In the genomic region with DNA sequence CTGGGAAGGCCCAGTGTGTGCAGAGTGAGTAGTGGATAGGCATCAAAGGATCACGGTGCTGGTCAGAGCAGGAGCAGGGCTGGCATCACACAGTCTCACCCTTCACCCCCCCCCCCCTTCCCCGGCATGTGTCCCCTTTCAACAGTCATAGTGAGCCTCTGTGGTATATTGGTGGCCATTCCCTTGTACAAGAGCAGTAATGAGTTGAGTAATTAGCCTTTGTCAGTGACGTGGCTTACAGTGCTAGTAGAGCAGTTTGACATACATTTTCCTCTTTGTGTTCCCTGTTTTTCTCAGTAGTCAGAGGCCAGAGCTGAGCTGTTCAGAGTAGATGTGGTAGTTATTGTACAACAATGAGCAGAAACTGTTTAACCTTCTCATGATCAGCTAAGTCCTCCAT, we compare ENCODE assay signal across 27 mouse cellular contexts.
"Had no signal": no experiment of that assay in that cellular context is flagged by ENCODE, and none has a peak within 500 bp of the region (broad histone marks: within the 10 kb centered on the region; RNA-seq: fewer than 3 reads in every experiment).

No protein-coding gene starts in this region.

- ATAC-seq: hindbrain, postnatal 0 days; inflammation-experienced regulatory T-cells, adult 6 months; intestine, embryonic 15.5 days; intestine, postnatal 0 days; liver, embryonic 12.5 days had no signal

- H3K4me2 ChIP-seq: heart, embryonic 12.5 days; hindbrain, embryonic 12.5 days; hindbrain, embryonic 14.5 days; intestine, embryonic 15.5 days; limb, embryonic 12.5 days; liver, embryonic 12.5 days had no signal

- H3K27ac ChIP-seq: gastrocnemius, adult 2 months; heart, embryonic 10.5 days; hindbrain, embryonic 10.5 days; hindbrain, embryonic 12.5 days; hindbrain, embryonic 14.5 days; hindbrain, postnatal 0 days; intestine, embryonic 15.5 days; layer of hippocampus, adult 2 months; left cerebral cortex, adult 2 months; limb, embryonic 10.5 days; limb, embryonic 12.5 days; liver, embryonic 12.5 days; liver, embryonic 14.5 days had no signal

- H3K9me3 ChIP-seq: heart, embryonic 10.5 days; heart, embryonic 12.5 days; hindbrain, embryonic 10.5 days; hindbrain, embryonic 12.5 days; intestine, embryonic 15.5 days; limb, embryonic 10.5 days; limb, embryonic 12.5 days; liver, embryonic 12.5 days had no signal

- H3K4me3 ChIP-seq: gastrocnemius, adult 2 months; heart, embryonic 10.5 days; heart, embryonic 12.5 days; hindbrain, embryonic 10.5 days; hindbrain, embryonic 12.5 days; intestine, embryonic 15.5 days; layer of hippocampus, adult 2 months; left cerebral cortex, adult 2 months; limb, embryonic 10.5 days; limb, embryonic 12.5 days; liver, embryonic 12.5 days had no signal

- H3K36me3 ChIP-seq: heart, embryonic 10.5 days; heart, embryonic 12.5 days; hindbrain, embryonic 10.5 days; hindbrain, embryonic 12.5 days; intestine, embryonic 15.5 days; limb, embryonic 10.5 days; limb, embryonic 12.5 days; liver, embryonic 12.5 days had no signal

- H3K27me3 ChIP-seq: heart, embryonic 12.5 days; hindbrain, embryonic 12.5 days; intestine, embryonic 15.5 days; limb, embryonic 12.5 days; liver, embryonic 12.5 days had no signal

- H3K4me1 ChIP-seq: hindbrain, embryonic 10.5 days; hindbrain, embryonic 12.5 days had no signal

- H3K9ac ChIP-seq: heart, embryonic 12.5 days; hindbrain, embryonic 12.5 days; hindbrain, embryonic 14.5 days; intestine, embryonic 15.5 days; limb, embryonic 12.5 days; liver, embryonic 12.5 days; liver, embryonic 14.5 days had no signal

- DNase-seq: gastrocnemius, adult 2 months; gastrocnemius, postnatal 10 days; gastrocnemius, postnatal 25 days; heart, adult 18-20 months; heart, postnatal 10 days; heart, postnatal 4 days; kidney, adult 18-20 months; kidney, adult 8-10 months; kidney, postnatal 10 days; kidney, postnatal 25 days; kidney, postnatal 4 days; liver had no signal
